Mouse (Mus musculus) myocyte (in vitro differentiated cells): ENCODE measurements around the gene Ccdc182. TPM values are rescaled to one million over a fixed set of nuclear protein-coding genes. Genes with fewer than 3 reads are reported as not detected.

Experiments used
- H3K27me3 ChIP-seq: one replicate; pipeline ENCODE4 v1.6.1; 2011; ENCODE audit not compliant: control insufficient read depth, insufficient read depth, insufficient read length
- H3K36me3 ChIP-seq: one replicate; pipeline ENCODE4 v1.6.1; 2011; ENCODE audit not compliant: control insufficient read depth, insufficient read depth
- H3K4me2 ChIP-seq: one replicate; pipeline ENCODE4 v1.6.1; 2011; ENCODE audit warnings: low read depth, control low read depth
- H3K4me3 ChIP-seq: one replicate; pipeline ENCODE4 v1.5.1; 2011; ENCODE audit warnings: mild to moderate bottlenecking, control low read depth, moderate library complexity
- H3K79me2 ChIP-seq: one replicate; pipeline ENCODE4 v1.6.1; 2011; ENCODE audit not compliant: control insufficient read depth, insufficient read depth
- H3ac ChIP-seq: one replicate; pipeline ENCODE4 v1.6.1; 2011; ENCODE audit not compliant: control insufficient read depth, insufficient read length
- CEBPB ChIP-seq: IDR thresholded peaks from 2 replicates; pipeline ENCODE4 v1.6.1; 2011; ENCODE audit warnings: mild to moderate bottlenecking, moderate library complexity; ENCODE audit not compliant: poor library complexity, insufficient read depth, severe bottlenecking
- E2F4 ChIP-seq: IDR thresholded peaks from one replicate; pipeline ENCODE4 v1.6.1; 2011; ENCODE audit warnings: mild to moderate bottlenecking, control low read depth, moderate library complexity; ENCODE audit not compliant: insufficient read depth
- MAX ChIP-seq: IDR thresholded peaks from one replicate; pipeline ENCODE4 v1.6.1; 2011; ENCODE audit warnings: low read depth, mild to moderate bottlenecking, control low read depth
- MYOD1 ChIP-seq, 3 experiments: IDR thresholded peaks; one replicate each; pipeline ENCODE4 v1.6.1; 2011; ENCODE audit warnings: control low read depth in 2 of 3, low read depth in 2 of 3, mild to moderate bottlenecking in 2 of 3, moderate library complexity in 1 of 3; ENCODE audit not compliant: insufficient read length in 2 of 3, control insufficient read depth in 1 of 3
- MYOG ChIP-seq, 3 experiments: IDR thresholded peaks; one replicate each; pipeline ENCODE4 v1.6.1; 2011; ENCODE audit warnings: control low read depth in 2 of 3, low read depth in 2 of 3, mild to moderate bottlenecking in 2 of 3; ENCODE audit not compliant: insufficient read length in 2 of 3, control insufficient read depth in 1 of 3, insufficient read depth in 1 of 3
- POLR2A ChIP-seq: IDR thresholded peaks from one replicate; pipeline ENCODE4 v1.6.1; 2011; ENCODE audit warnings: low read depth, mild to moderate bottlenecking, control low read depth, moderate library complexity; ENCODE audit not compliant: insufficient read length
- POLR2AphosphoS2 ChIP-seq: IDR thresholded peaks from one replicate; pipeline ENCODE4 v1.6.1; 2011; ENCODE audit warnings: low read depth, control low read depth; ENCODE audit not compliant: insufficient read length
- REST ChIP-seq: IDR thresholded peaks from one replicate; pipeline ENCODE4 v1.6.1; 2011; ENCODE audit warnings: mild to moderate bottlenecking, control low read depth, moderate library complexity; ENCODE audit not compliant: insufficient read depth, insufficient read length
- SRF ChIP-seq: IDR thresholded peaks from one replicate; pipeline ENCODE4 v1.6.1; 2011; ENCODE audit warnings: low read depth; ENCODE audit not compliant: control insufficient read depth, insufficient read length
- TCF12 ChIP-seq: IDR thresholded peaks from one replicate; pipeline ENCODE4 v1.6.1; 2011; ENCODE audit warnings: mild to moderate bottlenecking, control low read depth; ENCODE audit not compliant: poor library complexity, insufficient read depth, severe bottlenecking
- TCF3 ChIP-seq: IDR thresholded peaks from one replicate; pipeline ENCODE4 v1.6.1; 2011; ENCODE audit warnings: low read depth, control low read depth; ENCODE audit not compliant: insufficient read length
- USF1 ChIP-seq: IDR thresholded peaks from one replicate; pipeline ENCODE4 v1.6.1; 2011; ENCODE audit warnings: low read depth, mild to moderate bottlenecking, control low read depth, moderate library complexity
- polyA plus RNA-seq: library from polyadenylated mRNA; unstranded; fragments of >200 nt; fragmentation: generic; extraction: Trizol; gene quantifications from one replicate; pipeline ENCODE4 v1.2.1, GENCODE M21; 2012; ENCODE audit warnings: missing spikeins

Ccdc182 gene
- polyA plus RNA-seq, 1 experiment: not detected

GRCm38 (mm10) chr11:88314471-88314870, 20.6 kb downstream of the Ccdc182 start:
- Histone ChIP-seq H3K4me3 (no peak overlapping the region), H3K4me2 (no peak overlapping the region), H3K27me3 (peaks cover 11% of the 10 kb centered on the region), H3ac (no peak overlapping the region), H3K36me3 (no peaks in the 10 kb centered on the region), H3K79me2 (no peaks in the 10 kb centered on the region)
- TF ChIP-seq TCF3: no peak
- TF ChIP-seq CEBPB: no peak
- no peak for TF ChIP-seq MYOD1 (IDR thresholded peaks at IDR 0.05; ENCODE audit: control insufficient read depth in 1 of 3, insufficient read length in 2 of 3, low read depth in 2 of 3)
- no peak for TF ChIP-seq POLR2AphosphoS2
- TF ChIP-seq REST: no peak
- no peak for TF ChIP-seq E2F4
- TF ChIP-seq TCF12: no peak
- TF ChIP-seq MYOG (IDR thresholded peaks at IDR 0.05; ENCODE audit: control insufficient read depth in 1 of 3, insufficient read depth in 1 of 3, insufficient read length in 2 of 3, low read depth in 2 of 3): no peak
- no peak for TF ChIP-seq USF1
- no peak for TF ChIP-seq MAX
- TF ChIP-seq SRF: no peak
- no peak for TF ChIP-seq POLR2A

- no peak overlapping the region for H3K4me3 ChIP-seq
- H3ac ChIP-seq: no peak overlapping the region
- no peaks in the 10 kb centered on the region for H3K36me3 ChIP-seq
- no peak for TF ChIP-seq SRF
- H3K79me2 ChIP-seq: no peaks in the 10 kb centered on the region
- no peak overlapping the region for H3K4me2 ChIP-seq
- H3K27me3 ChIP-seq: peaks cover 18% of the 10 kb centered on the region
These were observed 21.5 kb downstream of the Ccdc182 start for GRCm38 (mm10) chr11:88315393-88315792.

GRCm38 (mm10) chr11:88318850-88319249, 25.0 kb downstream of the Ccdc182 start:
- Histone ChIP-seq H3K79me2 (no peaks in the 10 kb centered on the region), H3K4me3 (no peak overlapping the region), H3K27me3 (peaks cover 21% of the 10 kb centered on the region), H3ac (no peak overlapping the region), H3K4me2 (no peak overlapping the region), H3K36me3 (no peaks in the 10 kb centered on the region)
- TF ChIP-seq TCF3 (no peak), E2F4 (no peak), REST (no peak), POLR2A (no peak), MAX (no peak), TCF12 (no peak), POLR2AphosphoS2 (no peak), CEBPB (no peak), MYOD1 (IDR thresholded peaks at IDR 0.05; ENCODE audit: control insufficient read depth in 1 of 3, insufficient read length in 2 of 3, low read depth in 2 of 3) (no peak), SRF (no peak), USF1 (no peak), MYOG (IDR thresholded peaks at IDR 0.05; ENCODE audit: control insufficient read depth in 1 of 3, insufficient read depth in 1 of 3, insufficient read length in 2 of 3, low read depth in 2 of 3) (no peak)

GRCm38 (mm10) chr11:88327016-88327415, 33.2 kb downstream of the Ccdc182 start:
- H3K36me3 ChIP-seq: no peaks in the 10 kb centered on the region
- H3K4me2 ChIP-seq: no peak overlapping the region
- H3K4me3 ChIP-seq: no peak overlapping the region
- no peak overlapping the region for H3ac ChIP-seq
- no peaks in the 10 kb centered on the region for H3K79me2 ChIP-seq
- no peaks in the 10 kb centered on the region for H3K27me3 ChIP-seq
- TF ChIP-seq TCF12: no peak
- TF ChIP-seq MYOD1 (IDR thresholded peaks at IDR 0.05; ENCODE audit: control insufficient read depth in 1 of 3, insufficient read length in 2 of 3, low read depth in 2 of 3): no peak
- TF ChIP-seq USF1: no peak
- TF ChIP-seq MYOG (IDR thresholded peaks at IDR 0.05; ENCODE audit: control insufficient read depth in 1 of 3, insufficient read depth in 1 of 3, insufficient read length in 2 of 3, low read depth in 2 of 3): no peak
- TF ChIP-seq REST: no peak
- TF ChIP-seq POLR2A: no peak
- TF ChIP-seq CEBPB: no peak
- TF ChIP-seq MAX: no peak
- TF ChIP-seq TCF3: no peak
- TF ChIP-seq POLR2AphosphoS2: no peak
- no peak for TF ChIP-seq E2F4
- no peak for TF ChIP-seq SRF

GRCm38 (mm10) chr11:88328813-88329595, 35.1 kb downstream of the Ccdc182 start:
- no peak overlapping the region for H3K4me3 ChIP-seq
- H3K4me2 ChIP-seq: no peak overlapping the region
- TF ChIP-seq MYOD1 (IDR thresholded peaks at IDR 0.05; ENCODE audit: control insufficient read depth in 1 of 3, insufficient read length in 2 of 3, low read depth in 2 of 3) (no peak), USF1 (no peak), TCF3 (no peak)
- no peaks in the 10 kb centered on the region for H3K79me2 ChIP-seq
- no peak overlapping the region for H3ac ChIP-seq
- no peaks in the 10 kb centered on the region for H3K36me3 ChIP-seq
- H3K27me3 ChIP-seq: no peaks in the 10 kb centered on the region
